Mouse (Mus musculus): Measurements from ENCODE around the gene 1700029J07Rik.

The 1700029J07Rik gene

DNA sequence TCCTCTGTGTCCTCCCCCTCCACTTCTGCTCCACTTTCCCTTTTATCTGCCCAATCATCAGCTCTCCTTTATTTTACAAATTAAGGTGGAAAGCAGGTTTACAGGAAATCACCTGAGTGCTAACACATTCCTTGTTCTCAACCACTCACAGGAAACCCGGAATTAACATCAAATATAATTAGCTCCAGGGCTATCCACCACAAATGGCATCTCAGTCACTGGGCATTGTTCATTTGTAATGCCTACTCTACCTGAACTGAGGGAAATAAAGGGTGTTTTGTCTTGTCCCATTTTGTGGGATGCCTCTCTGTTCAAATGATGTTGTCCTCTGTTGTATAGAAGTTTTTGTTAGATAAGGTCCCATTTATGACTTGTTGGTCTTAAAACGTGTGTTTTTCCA, 24.4 kb downstream of the 1700029J07Rik start:
- 56% methylated on average over 2 of the region's 2 CpGs for WGBS

DNA sequence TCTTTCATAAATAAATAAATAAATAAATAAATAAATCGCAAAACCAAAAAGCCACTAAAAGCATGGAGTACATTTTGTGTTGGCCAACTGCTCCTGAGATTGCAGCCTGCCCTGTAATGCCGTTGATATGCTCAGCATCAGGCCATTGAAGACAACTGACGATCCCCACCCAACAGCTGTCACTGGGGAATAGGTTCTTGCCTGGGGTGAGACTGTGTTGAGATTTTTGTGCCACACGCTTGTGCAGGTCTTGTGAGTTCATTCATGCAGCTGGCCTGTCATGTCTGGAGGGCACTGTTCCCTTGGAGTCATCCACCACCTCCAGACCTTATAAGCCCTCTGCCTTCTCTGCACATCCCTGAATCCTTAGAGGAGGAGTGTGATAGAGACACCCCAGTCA, 28.8 kb downstream of the 1700029J07Rik start:
- 95% methylated on average over 4 of the region's 4 CpGs for whole genome bisulfite sequencing

DNA sequence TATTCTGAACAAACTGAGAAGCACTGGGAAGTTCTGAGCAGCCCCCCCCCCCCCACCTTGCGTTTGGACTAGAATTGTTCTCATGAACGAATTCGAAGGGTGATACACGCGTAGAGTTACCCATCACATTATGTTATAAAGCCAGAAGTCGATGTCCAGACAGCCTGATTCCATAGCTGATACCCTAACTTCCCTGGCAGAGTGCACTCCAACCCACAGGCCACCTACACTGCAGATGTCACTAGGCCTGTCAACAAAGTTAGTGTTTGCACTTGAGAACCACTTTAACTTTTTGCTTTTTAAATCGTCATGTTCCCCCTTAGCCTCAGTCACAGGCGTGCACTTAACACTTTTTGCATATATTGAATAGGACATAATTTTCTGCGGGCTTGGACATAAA, 38.1 kb downstream of the 1700029J07Rik start:
- 74% methylated on average over 9 of the region's 9 CpGs for WGBS

DNA sequence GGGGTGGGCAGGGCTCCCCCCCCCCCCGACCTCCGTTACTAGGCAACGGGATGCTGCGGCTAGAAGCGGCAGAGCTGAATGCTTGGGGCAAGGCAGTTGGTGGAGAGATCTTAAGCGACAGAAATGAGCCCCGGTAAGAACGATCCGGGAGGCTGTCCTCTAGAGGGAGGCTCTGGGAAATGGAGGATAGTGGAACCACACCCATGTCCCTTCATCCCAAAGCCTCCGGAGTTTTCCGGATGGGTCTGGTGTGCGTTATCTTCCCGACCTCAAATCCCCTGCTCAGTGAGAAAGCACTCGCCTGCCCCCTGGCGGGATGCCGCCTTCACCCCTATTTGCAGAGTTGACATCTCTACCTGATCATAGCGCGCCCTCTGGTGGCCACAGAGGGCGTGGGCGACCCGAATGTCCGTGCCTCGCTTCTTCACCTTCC, 40.5 kb downstream of the 1700029J07Rik start, which contains the start of gene Ccdc110:
Ccdc110 (plus strand) TSS at position 38 of the 433 bp plus-strand sequence.
- 2% methylated on average over 23 of the region's 23 CpGs for WGBS

DNA sequence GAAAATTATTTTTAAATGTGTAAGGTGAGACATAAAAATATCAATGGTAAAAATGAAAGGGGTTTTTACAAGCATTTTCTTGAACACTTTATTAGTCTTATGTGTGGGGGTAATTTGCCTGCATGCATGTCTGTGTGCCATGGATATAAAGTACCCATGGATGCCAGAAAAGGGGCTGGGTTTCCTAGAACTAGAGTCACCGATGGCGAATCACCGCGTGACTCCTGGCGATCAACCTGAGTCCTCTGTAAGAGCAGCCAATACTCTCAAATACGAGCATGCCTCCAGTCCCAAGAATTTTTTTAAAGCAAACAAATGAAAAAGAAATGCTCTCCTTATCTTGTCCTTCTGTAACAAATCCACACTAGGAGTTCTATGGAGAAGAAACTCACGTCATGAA, 52.9 kb downstream of the 1700029J07Rik start:
- 96% methylated on average over 7 of the region's 7 CpGs for WGBS

DNA sequence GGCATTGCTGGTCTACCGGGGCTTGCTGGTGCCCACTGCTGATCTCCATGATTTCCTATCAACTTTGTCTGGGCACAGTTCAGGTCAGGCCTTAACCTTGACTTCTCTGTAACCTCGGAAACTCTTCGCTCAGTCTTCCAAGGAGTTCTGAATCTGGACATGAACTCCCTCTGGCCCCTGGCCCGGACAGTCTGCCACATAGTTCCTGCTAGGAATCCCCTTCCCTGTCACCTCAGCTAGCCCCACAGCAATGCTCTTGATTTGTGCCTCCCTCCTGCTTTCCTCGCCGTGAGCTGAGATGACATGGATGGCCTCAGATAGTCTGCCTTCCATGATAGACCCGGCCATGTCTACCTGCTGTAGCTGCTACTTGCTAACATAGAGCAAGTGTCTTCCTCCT, 54.7 kb downstream of the 1700029J07Rik start:
- WGBS: 91% methylated on average over 7 of the region's 7 CpGs

DNA sequence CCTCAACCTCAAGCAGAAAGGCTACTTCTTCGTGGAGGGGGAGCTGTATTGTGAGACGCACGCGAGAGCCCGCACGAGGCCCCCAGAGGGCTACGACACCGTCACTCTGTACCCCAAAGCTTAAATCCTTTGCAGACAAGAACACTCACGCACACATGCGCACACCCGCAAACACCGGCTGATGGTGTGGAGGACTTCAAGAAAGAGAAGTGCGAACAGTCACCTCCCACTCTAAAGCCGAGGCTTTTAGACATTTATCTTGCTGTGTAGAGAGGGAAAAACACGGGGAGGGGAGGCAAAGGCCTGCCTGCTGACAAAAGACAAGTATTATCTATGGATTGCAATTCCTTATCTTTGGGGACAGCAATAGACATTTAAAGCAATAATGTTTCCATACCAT, 56.2 kb downstream of the 1700029J07Rik start:
- WGBS: 74% methylated on average over 15 of the region's 15 CpGs

DNA sequence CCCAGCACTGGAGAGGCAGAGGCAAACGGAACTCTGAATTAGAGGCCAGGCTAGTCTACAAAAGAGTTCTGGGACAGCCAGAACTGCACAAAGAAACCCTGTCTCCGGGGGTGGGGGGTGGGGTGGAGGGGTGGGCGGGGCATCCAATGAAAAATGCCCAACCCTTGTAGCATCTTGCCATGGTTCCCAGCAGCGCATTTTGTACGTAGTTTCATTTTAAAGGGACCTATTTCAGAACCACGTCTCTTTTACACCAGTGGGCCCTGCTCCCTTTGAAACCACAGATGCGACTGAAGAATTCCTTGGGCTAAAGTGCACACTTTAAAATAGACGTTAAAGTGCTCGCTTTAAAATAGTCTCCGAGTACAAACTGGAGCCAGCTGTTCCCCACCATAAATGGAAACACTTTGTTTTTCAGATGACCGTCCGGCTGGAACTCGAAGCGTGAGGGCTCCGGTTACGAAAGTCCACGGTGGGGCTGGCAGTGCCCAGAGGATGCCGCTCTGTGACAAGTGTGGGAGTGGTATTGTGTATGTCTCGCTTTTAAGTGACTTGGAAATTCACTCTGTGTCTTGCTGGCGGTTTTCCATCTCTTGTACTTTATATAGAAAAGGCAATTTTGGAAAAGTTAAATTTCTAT, 57.9 kb downstream of the 1700029J07Rik start:
- 42% methylated on average over 20 of the region's 20 CpGs for WGBS

DNA sequence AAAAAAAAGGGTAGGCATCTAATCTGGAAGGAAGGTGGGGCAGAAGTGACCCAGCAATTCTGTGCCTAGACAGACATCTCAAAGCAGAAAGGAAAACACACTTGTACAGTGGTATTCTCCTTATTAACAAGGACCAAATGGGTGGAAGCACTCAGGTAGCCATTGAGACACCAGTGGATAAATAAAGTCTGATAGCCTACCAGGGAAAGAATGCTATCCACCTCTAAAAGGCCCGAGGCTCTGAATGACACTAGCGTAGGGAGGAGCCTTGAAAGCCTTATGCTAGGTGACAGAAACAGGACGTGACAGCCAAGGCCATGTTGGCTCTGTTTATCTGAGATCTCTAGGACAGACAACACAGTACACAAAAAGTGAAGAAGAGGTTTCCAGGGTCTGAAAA, 58.6 kb downstream of the 1700029J07Rik start:
- 87% methylated on average over 3 of the region's 3 CpGs for WGBS

DNA sequence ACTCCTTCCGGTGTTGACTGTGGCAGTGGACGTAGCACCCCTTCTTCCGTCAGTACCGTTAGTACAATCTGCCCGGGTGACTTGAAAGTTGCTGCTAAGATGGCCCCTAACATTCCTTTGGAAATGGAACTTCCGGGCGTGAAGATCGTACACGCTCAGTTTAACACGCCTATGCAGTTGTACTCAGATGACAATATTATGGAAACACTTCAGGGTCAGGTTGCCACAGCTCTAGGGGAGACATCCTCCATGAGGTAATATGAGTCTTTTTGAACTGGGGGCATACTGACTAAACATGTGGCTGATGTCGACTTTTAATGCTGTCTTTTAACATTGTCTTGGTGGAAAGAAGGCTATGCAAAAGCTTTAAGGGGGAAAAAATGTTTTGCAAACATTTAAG, 61.3 kb downstream of the 1700029J07Rik start:
- WGBS: 95% methylated on average over 11 of the region's 11 CpGs

DNA sequence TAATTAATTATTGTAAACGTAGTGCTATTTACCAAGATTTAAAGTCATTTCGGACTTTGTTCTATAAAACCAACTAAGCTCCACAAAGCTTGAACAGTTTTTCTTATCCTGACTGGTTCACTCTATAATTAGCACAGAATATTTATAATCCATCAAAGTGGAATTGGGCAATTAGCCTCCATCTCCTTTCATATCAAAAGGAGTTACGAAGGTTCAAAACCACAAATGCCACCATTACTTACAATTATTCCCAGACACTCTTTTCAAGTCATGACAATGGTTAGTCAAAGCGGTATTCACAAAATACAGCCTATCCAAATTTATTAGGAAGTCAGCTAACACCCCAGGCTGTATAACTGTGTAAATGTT, 68.8 kb downstream of the 1700029J07Rik start:
- 83% methylated on average over 4 of the region's 4 CpGs for WGBS

DNA sequence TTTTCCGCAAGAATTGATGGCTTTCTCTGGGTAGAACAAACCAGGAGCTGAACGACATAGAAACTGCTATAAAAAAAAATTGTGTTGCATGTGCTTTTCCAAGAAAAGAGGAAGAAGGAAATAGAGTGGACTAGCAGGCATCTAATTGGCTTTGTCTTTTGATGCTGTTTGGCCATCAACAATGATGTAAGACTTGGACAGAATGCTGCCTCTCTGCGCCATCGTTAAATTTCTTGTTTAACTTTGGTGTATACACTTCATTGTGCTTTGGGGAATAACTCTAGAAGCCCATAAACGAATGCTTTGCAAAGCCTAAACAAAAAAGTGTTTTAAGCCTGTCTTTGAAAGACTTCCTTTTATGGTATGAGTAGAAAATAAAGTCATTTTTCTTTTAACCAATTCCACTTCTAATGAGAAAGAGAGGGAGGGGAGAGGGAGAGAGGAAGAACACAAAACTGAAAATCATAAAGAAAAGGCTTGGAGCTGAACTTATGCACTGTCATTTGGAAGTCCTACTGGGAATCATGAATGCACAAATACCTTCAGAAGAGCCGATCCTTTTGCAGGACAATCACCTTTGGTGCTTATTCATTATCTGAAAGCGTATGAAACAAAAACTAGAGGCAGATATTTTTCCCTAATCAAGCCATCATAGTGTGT, 69.3 kb downstream of the 1700029J07Rik start:
- WGBS: 59% methylated on average over 7 of the region's 7 CpGs

DNA sequence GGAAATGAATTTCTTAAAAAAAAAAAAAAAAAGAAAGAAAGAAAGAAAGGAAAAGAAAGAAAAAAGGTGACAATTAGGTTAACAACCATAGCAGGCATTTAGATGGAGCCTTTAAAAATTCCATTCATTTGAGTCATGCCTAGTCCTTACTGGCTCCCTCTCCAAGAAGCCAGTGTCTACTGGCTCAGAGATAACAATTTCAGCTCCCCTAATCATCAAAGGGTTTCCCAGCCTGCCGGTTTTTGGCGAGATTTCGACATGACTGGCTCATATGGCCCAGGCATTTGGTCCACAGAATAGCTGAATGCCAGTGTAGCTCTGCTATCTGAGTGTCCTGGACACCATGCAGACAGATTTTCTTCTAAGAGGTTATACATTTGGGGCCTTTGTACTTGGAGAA, 71.4 kb downstream of the 1700029J07Rik start:
- 63% methylated on average over 3 of the region's 3 CpGs for WGBS
